Mouse (Mus musculus): ENCODE data around the gene Cnnm3. TPM values are rescaled to one million over a fixed set of nuclear protein-coding genes. Genes with fewer than 3 reads are reported as not detected.

The Cnnm3 gene
- total RNA-seq, 2 experiments from 2014 or later = 11.6 TPM

GRCm38 (mm10) chr1:36496719-36497118 is 14.9 kb upstream of the Cnnm3 start:
- DNase-seq (ENCODE audit: low spot score) = peak; percentile 57

DNA sequence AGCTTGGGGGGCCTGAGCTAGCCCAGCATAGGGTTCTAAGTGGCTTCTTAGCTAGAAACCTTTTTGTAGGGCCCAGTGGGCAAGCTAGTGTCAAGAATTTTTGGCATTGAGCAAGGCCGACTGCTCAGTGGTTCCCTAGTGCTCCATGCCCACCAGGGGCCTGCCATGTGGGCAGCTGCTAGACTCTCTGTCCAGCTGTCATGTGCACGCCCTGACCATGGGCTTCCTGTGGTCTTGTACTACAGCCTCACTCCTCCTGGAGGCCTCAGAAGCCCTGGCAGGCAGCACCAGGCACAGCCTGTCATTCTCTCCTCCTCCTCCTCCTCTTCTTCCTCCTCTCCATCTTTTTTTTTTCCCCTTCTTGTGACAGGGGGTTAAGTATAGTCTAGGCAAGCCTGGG is 14.4 kb upstream of the Cnnm3 start:
- no peak for DNase-seq (ENCODE audit: low spot score)

DNA sequence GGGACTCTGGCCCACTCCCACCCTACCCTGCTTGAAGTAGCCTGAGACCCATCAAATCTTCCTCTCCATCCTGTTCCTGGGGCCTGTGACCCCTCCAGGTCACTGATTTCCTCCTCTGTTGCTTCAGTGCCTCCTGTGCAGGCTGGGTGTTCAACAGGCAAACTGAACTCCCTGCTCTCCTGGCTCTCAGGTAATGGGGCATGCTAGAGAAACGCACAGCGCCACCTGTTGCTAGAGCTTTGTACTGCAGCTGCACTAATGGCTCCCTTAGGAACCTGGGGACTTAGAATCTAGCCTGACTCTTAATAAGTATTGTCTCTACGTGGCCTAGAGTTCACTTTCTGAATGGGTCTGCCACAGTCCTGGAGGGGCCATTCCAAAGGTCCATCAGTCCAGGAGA is 10.4 kb upstream of the Cnnm3 start:
- peak; percentile 77 for DNase-seq (ENCODE audit: low spot score)

DNA sequence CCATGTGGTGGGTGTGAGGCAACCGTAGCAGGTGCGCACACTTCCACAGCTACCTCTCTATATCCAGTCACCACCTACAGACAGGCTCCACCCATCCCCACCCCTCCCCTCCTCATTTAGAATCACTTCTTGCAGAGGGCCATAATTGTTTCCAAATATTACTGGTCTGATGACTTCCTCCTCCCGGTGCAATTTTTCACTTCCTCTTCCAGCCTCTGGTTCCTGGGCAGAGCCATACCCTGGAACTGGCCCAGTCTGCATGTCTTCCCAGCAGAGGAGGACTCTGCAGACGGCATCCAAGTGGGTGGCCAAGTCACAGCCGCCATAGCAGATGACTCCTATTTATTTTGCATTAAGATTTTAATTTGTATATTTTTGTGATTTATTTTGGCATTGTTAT is 3.4 kb upstream of the Cnnm3 start:
- DNase-seq (ENCODE audit: low spot score) = no peak

GRCm38 (mm10) chr1:36512089-36512965 is 660 bp downstream of the Cnnm3 start:
- DNase-seq (ENCODE audit: low spot score) = peak; percentile 47

GRCm38 (mm10) chr1:36512966-36513280 is 1.3 kb downstream of the Cnnm3 start:
- DNase-seq (ENCODE audit: low spot score) = no peak

DNA sequence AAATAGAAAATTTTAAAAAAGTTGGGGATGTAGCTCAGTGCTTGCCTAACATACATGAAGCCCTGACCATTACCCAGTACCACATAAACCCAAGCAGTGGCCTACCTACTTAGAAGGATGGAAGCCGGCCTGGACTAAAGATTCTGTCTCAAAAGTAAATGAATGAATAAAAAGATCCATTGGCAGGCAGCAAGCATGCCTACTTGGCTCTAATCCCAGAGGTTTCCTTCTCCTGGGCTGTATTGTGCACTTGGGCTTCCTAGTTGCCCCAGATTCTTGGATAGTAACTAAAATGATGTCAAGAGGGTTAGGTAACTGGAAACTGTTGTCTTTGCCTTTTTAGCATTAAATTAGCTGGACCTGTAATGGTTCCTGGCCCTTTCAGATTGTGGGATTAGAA is 1.6 kb downstream of the Cnnm3 start:
- DNase-seq (ENCODE audit: low spot score) = no peak

DNA sequence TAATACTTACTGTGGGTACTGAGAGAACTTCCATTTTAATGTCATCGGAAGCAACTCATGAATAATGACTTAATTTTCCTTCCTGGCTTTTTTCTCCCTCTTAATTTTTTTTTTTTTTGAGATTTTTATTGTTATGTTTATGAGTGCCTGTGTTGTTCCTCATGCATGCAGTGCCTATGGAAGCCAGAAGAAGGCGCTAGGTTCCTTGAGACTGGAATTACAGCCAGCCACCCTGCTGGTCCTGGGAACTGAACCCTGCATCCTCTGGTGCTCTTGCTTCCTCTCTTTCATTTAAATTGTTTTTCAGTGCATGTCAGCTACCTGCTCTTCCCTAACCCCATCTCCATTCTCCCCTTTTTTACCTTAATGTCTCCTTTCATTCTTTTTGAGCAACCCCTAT is 2.1 kb downstream of the Cnnm3 start:
- peak; percentile 43 for DNase-seq (ENCODE audit: low spot score)

- DNase-seq (ENCODE audit: low spot score) = no peak
Observed at GRCm38 (mm10) chr1:36518259-36518658, 6.6 kb downstream of the Cnnm3 start.

DNA sequence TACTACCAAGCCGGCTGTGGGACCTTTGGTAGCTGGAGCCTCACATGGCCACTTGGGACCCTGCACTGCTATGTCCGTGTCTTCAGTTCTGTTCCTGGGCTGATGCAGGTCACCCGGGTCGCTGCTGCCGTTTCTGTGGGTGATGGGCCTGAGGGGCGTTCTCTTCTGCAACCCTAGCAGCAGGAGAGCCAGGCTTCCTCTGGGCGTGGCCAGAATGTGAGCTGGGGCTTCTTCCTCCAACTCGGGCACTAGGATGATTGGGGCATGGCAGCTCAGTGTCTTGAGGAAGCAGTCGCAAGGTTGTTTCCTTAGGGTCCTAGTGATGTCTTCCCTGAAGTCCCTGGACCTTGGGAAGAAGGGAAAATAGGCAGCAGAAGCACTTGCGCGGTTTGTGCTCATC is 8.0 kb downstream of the Cnnm3 start:
- DNase-seq (ENCODE audit: low spot score) = no peak

DNA sequence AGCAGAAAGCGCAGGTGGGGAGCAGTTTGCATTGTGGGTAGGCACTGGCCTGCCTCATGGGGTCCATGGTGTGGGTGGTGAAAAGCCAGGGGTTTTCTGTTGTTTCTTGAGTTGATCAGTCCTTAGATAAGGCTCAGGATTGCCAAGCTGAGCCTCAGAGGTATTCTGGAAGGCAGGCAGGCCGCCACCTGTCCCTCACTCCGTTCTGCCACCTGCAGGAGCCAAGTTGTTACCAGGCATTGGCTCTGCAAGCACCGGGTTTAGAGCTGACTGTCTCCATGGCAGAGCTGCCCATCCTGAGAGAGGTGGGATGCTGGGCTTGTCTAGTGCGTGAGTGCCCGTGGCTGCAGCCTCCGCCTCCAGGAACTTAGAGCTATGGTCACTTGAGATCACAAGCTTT is 10.5 kb downstream of the Cnnm3 start:
- no peak for DNase-seq (ENCODE audit: low spot score)

DNA sequence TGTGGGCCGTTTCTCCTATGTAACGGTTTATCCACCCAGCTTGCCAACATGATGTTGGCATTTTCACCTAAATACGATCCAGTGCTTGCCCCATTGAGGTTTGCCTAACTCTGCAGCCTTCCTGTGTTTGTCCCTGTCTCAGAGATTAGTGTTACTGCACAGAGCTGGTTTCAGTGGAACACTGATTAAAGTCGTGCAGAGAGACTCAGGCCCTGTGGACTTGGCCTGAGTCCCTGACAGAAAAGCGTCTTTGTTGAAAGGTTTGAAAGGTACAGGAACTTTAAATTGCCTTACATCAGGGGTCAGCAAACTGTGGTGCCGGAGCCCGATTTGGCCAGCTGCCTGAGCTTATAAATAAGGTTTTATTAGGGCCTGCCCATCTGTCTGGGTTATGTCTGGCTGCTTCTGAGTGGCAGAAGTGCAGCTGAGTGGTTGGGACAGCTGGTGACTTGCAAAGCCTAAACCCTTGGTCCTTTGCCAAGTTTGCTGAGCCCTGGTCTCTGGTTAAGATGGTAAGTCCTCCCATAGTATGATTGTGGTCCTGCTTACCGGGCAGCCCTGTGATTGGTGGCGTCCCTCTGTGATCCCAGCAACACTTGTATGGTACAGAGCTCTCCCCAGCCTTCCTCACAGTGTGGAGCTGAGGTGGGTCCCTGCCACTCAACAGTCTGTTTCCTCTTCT is 11.8 kb downstream of the Cnnm3 start:
- peak; percentile 71 for DNase-seq (ENCODE audit: low spot score)

DNA sequence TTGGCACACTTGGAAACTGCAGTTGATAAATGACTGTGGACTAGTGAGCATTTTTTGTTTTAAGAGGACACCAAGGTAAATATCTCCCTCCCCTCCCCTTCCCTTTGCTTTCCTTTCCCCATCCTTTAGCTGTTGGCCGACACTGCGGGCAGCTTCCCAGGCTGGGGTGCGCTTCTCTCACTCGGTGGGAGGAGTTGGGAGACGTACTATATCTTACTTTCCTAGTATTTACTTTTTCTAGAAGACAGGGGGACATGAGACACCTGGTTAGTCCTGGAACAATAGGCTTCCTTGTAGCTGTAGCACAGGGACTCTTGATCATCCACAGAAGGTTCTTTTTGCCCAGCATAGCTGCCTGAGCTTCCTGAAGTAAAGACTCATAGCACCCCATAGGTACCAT is 12.4 kb downstream of the Cnnm3 start:
- DNase-seq (ENCODE audit: low spot score) = no peak

DNA sequence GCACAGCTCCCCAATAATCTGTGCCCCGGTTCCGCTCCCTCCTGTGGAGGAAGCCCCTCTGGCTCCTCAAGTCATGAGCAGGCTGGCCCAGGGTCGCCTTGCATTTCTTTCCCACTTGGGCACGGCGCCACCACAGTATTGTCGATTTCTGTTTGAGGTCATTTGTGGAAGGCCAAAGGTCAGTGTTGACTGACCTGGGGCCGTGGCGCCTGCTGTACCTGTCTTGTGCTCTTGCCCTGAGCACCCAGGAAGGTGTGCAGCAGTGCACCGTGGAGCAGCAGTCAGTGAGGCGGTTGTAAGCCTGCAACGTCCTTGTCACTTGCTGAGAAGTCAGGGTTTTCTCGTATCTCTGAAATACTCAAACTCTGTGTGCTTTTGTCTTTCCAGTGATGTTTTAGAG is 14.1 kb downstream of the Cnnm3 start:
- no peak for DNase-seq (ENCODE audit: low spot score)

DNA sequence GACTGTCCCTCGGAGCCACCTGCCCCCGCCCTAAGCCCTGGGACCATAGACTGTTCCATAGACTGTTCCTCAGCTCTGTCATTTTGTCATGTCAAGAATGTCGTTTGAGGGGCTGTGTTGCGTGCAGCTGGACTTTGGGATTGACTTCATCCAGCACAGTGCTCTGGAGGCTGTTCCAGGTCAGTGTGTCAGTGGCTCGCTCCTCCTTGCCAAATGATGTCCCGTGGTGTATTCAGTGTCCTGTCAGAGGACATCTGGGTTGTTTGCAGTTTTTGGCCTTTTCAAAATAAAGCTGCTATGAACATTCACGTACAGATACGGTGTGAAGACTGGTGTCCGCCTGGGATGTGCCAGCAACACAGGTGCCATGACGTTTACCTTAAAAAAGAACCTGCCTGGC is 15.2 kb downstream of the Cnnm3 start:
- DNase-seq (ENCODE audit: low spot score) = no peak

GRCm38 (mm10) chr1:36528351-36528750 is 16.7 kb downstream of the Cnnm3 start:
- peak; percentile 59 for DNase-seq (ENCODE audit: low spot score)

DNA sequence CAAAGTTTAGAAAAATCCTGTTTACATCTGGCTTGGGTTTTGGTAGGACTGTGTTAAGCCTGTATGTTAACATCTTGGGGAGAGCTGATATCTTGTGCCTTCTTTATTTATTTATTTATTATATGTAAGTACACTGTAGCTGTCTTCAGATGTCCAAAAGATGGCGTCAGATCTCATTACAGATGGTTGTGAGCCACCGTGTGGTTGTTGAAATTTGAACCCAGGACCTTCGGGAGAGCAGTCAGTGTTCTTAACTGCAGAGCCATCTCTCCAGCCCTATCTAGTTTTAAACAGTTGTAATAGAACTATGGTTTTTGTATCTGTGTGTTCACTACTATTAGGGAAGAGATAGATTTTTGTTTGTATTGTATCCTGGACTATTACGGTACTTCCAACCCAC is 17.6 kb downstream of the Cnnm3 start:
- DNase-seq (ENCODE audit: low spot score) = peak; percentile 52

DNA sequence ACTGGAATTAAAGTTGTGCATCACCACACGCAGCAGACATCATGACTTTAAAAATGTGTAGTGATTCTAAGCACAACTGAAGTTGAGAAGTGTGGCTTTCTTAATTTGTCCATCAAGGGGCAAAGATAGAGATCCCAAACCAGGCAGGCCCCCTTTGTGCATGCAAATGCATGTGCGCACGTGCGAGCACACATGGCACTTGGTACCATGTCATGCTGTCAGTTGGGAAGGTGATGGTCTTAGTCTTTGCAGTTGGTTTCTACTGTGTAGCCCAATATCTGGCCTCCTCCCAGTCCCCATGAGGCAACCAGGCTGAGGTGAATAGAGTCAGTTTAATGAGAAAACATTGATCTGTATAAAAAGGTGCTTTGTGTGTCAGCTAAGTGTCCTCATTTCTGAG is 18.2 kb downstream of the Cnnm3 start:
- DNase-seq (ENCODE audit: low spot score) = no peak

DNA sequence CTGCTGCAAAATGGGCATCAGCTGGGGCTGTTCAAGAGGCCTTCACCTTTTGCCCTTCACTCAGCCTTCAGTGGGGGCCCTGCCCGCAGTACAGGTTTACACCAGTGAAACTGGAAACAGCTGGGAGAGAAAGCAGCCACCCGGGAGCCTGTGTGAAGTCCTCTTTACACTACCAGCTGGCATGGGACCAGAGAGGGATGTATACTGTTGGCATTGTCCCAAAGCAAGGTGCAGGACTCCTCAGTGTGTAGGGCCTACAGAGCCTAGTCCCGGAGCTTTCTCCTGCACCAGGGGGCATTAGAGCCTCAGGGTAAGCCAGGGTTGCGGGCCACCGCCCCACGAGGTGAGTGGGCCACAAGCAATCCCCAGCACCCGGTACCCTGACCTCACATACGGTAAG is 18.8 kb downstream of the Cnnm3 start:
- peak; percentile 50 for DNase-seq (ENCODE audit: low spot score)

DNA sequence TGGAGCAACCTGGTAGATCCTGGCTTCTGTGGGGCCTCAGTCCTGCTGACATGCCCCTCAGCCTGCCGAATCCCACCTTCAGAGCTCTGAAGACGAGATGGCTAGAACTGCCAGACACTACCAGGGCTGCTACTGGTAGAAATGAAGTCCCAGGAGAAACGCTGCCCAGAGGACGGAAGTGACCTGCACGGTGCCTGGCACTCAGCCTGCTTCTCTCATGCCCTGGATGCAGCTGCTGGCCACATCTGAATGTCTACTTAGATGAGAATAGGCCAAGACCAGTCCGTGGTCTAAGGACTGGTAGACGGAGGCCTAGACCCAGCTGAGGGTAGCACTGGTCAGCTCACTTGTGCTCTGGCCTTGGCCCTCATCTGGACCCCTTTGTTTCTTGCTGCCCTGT is 19.3 kb downstream of the Cnnm3 start:
- no peak for DNase-seq (ENCODE audit: low spot score)

DNA sequence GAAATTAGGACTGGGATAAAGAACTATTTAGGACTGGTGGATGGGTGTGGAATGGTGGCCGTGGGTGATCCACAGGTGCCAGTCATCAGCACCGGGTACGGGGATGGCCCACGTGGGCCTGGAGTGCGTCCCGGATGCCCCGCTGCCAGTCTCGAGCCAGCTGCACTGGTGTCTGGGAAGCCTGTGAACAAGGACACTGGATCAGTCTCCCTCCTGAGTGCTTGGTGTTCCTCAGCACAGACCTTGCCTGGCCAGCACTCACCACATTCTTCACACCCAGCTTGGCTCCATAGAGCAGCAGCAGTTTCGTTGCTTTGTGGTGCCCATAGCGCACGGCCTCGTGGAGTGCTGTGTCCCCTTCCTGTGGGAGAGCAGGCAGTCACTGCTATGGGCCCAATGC is 19.8 kb downstream of the Cnnm3 start:
- DNase-seq (ENCODE audit: low spot score) = peak; percentile 37

DNA sequence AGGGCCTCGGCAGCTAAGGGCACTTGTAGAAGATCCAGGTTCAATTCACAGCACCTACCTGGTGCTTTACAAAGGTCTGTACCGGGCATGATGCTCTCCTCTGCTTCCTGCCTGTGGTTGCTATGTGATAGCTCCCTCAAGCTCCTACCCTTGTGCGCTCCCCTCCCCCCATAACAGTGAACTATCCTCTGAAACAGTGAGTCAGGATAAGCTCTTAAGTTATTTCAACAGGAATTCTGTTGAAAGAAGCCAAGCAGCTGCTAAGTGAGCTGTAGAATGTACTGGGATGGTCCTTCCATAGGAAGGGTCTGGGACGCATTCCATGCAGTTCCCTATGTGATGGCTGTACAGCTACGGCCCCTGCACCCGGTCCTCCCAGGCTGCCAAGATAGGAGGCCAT is 21.9 kb downstream of the Cnnm3 start:
- DNase-seq (ENCODE audit: low spot score) = no peak

- peak; percentile 77 for DNase-seq (ENCODE audit: low spot score)
Observed at GRCm38 (mm10) chr1:36534595-36535058, 23.0 kb downstream of the Cnnm3 start.

All from gastrocnemius, adult 18-20 months (tissue).